ENCODE assay signal across 8 mouse cellular contexts in genomic region chr7:65644643-65645351, GRCm38 (mm10). TPM values are rescaled to one million over a fixed set of nuclear protein-coding genes. Genes with fewer than 3 reads are reported as not detected.
A peak's percentile ranks its signal among the peaks of the same experiment; 100 is the strongest.
DNase-seq lines count a peak whose midpoint lies in the region; ATAC-seq and TF ChIP-seq lines count a peak whose summit lies in the region.

Tarsl2 (plus strand) TSS chr7:65644898.

- no peaks in the 10 kb centered on the region for H3K36me3 ChIP-seq in ES-Bruce4 (ENCODE audit: control insufficient read depth, insufficient read depth, low read length, poor library complexity, severe bottlenecking)
- H3K36me3 ChIP-seq in forebrain, embryonic 13.5 days (ENCODE audit: poor library complexity, severe bottlenecking): peaks cover 20% of the 10 kb centered on the region
- peaks cover 6% of the 10 kb centered on the region for H3K36me3 ChIP-seq in liver, postnatal 0 days (replicated peaks; ENCODE audit: insufficient read depth, low read length)
- no peaks in the 10 kb centered on the region for H3K36me3 ChIP-seq in neural tube, embryonic 14.5 days (ENCODE audit: control insufficient read depth, insufficient read depth, low read length)

- peak within 1 kb of the TSS; percentile 69 for H3K4me2 ChIP-seq in forebrain, embryonic 13.5 days
- peak within 1 kb of the TSS; percentile 79 for H3K4me2 ChIP-seq in liver, postnatal 0 days (ENCODE audit: low read depth, low read length)
- peak within 1 kb of the TSS; percentile 64 for H3K4me2 ChIP-seq in neural tube, embryonic 14.5 days (ENCODE audit: low read depth, low read length)

- H3K9me3 ChIP-seq in ES-Bruce4 (replicated peaks; ENCODE audit: control insufficient read depth, insufficient read depth, low read length, poor library complexity, severe bottlenecking): no peaks in the 10 kb centered on the region
- 0 out of 2 replicates have a peak, but pooled peaks cover 3% of the 10 kb centered on the region for H3K9me3 ChIP-seq in forebrain, embryonic 13.5 days (replicated peaks)
- no peaks in the 10 kb centered on the region for H3K9me3 ChIP-seq in liver, postnatal 0 days (ENCODE audit: low read length)
- H3K9me3 ChIP-seq in neural tube, embryonic 14.5 days (ENCODE audit: control insufficient read depth, low read length): no peaks in the 10 kb centered on the region

- under 1% methylated on average over 64 of the region's 64 CpGs for WGBS in forebrain, embryonic 13.5 days
- WGBS in large intestine, adult 2 months: under 1% methylated on average over 64 of the region's 64 CpGs
- under 1% methylated on average over 53 of the region's 64 CpGs for WGBS in liver, postnatal 0 days (ENCODE audit: insufficient replicate concordance)
- WGBS in neural tube, embryonic 14.5 days: under 1% methylated on average over 64 of the region's 64 CpGs

- peak; percentile 94 to 95 for DNase-seq in heart, postnatal 10 days
- DNase-seq in large intestine, adult 2 months (ENCODE audit: low read depth, low spot score): peak; percentile 65
- DNase-seq in liver, postnatal 0 days: peak; percentile 100
- DNase-seq in testis, postnatal 10 days (ENCODE audit: low spot score): peak; percentile 98

- intact Hi-C loops in heart, postnatal 10 days (cut with DNase I): loop anchor here (5.0 kb wide), 1 partner anchor 327 kb away; no protein-coding TSS in a partner anchor

- peaks cover 2% of the 10 kb centered on the region; the same call in 1 of the 2 replicates for H3K27me3 ChIP-seq in ES-Bruce4 (ENCODE audit: control insufficient read depth, insufficient read depth, low read length, poor library complexity, severe bottlenecking)
- peaks cover 8% of the 10 kb centered on the region; the same call in 1 of the 2 replicates for H3K27me3 ChIP-seq in forebrain, embryonic 13.5 days
- 0 out of 2 replicates have a peak, but pooled peaks cover 6% of the 10 kb centered on the region for H3K27me3 ChIP-seq in liver, postnatal 0 days (ENCODE audit: insufficient read depth, low read length)
- H3K27me3 ChIP-seq in neural tube, embryonic 14.5 days (ENCODE audit: control insufficient read depth, insufficient read depth, low read length): no peaks in the 10 kb centered on the region

- H3K9ac ChIP-seq in ES-Bruce4 (ENCODE audit: low read depth, poor library complexity, severe bottlenecking): peak within 1 kb of the TSS; percentile 68
- peak within 1 kb of the TSS; percentile 78 for H3K9ac ChIP-seq in forebrain, embryonic 13.5 days
- peak within 1 kb of the TSS; percentile 70 for H3K9ac ChIP-seq in liver, postnatal 0 days (replicated peaks)
- H3K9ac ChIP-seq in neural tube, embryonic 14.5 days (replicated peaks; ENCODE audit: low read depth, low read length): peak within 1 kb of the TSS; percentile 65

- ATAC-seq in cerebellum, adult (ENCODE audit: insufficient number of reproducible peaks, low FRiP score, low TSS enrichment): peak; percentile 89
- ATAC-seq in forebrain, embryonic 13.5 days: peak; percentile 96
- peak; percentile 93 for ATAC-seq in liver, postnatal 0 days
- peak; percentile 96 for ATAC-seq in neural tube, embryonic 14.5 days (ENCODE audit: low read depth)

- TF ChIP-seq CTCF in ES-Bruce4 (IDR thresholded peaks at IDR 0.05; ENCODE audit: low read depth, low read length): no peak
- peak; percentile 49 for TF ChIP-seq CTCF in liver, postnatal 0 days (IDR thresholded peaks at IDR 0.05; ENCODE audit: low read depth)

- no peak within 1 kb of the TSS for H3K27ac ChIP-seq in ES-Bruce4 (ENCODE audit: insufficient read depth, low read length)
- H3K27ac ChIP-seq in forebrain, embryonic 13.5 days: peak within 1 kb of the TSS; percentile 82
- H3K27ac ChIP-seq in liver, postnatal 0 days (ENCODE audit: low read depth): peak within 1 kb of the TSS; percentile 77
- H3K27ac ChIP-seq in neural tube, embryonic 14.5 days (ENCODE audit: low read depth, low read length): peak within 1 kb of the TSS; percentile 85

- no peak for TF ChIP-seq POLR2A in ES-Bruce4 (IDR thresholded peaks at IDR 0.05; ENCODE audit: insufficient read depth, low read length)

- no peak for TF ChIP-seq EP300 in ES-Bruce4 (IDR thresholded peaks at IDR 0.05; ENCODE audit: insufficient read depth, low read depth, low read length)
- TF ChIP-seq EP300 in liver, postnatal 0 days (IDR thresholded peaks at IDR 0.05; ENCODE audit: low read depth): no peak

- H3K4me1 ChIP-seq in ES-Bruce4 (ENCODE audit: control insufficient read depth, insufficient read depth, low read length): no peaks in the 10 kb centered on the region
- H3K4me1 ChIP-seq in forebrain, embryonic 13.5 days: 0 out of 2 replicates have a peak, but pooled peaks cover 4% of the 10 kb centered on the region
- H3K4me1 ChIP-seq in liver, postnatal 0 days (ENCODE audit: insufficient read depth): peaks cover 9% of the 10 kb centered on the region
- H3K4me1 ChIP-seq in neural tube, embryonic 14.5 days (ENCODE audit: control insufficient read depth, insufficient read depth, low read length): 0 out of 2 replicates have a peak, but pooled peaks cover 2% of the 10 kb centered on the region

- H3K4me3 ChIP-seq in ES-Bruce4 (ENCODE audit: low read depth, low read length): peak within 1 kb of the TSS; percentile 71
- H3K4me3 ChIP-seq in forebrain, embryonic 13.5 days: peak within 1 kb of the TSS; percentile 63
- peak within 1 kb of the TSS; percentile 81 for H3K4me3 ChIP-seq in liver, postnatal 0 days (ENCODE audit: low read depth, low read length)
- H3K4me3 ChIP-seq in neural tube, embryonic 14.5 days (ENCODE audit: low read depth, low read length): peak within 1 kb of the TSS; percentile 65

RNA-seq across cellular contexts. Expression of gene Tarsl2, which starts in this region (rescaled TPM):
- polyA plus RNA-seq in ES-Bruce4 (2011; ENCODE audit: insufficient read depth, insufficient read length, low read depth, missing spikeins): 5.8 and 8.3 TPM in 2 replicates
- 11.1 and 11.6 TPM in 2 replicates for polyA plus RNA-seq in forebrain, embryonic 13.5 days (2015; fragmentation: Nextera tagmentation; extraction: Ambion mirVana)
- 10 to 100 TPM; 26.7 to 27.7 TPM for total RNA-seq in heart, postnatal 10 days (2021)
- polyA plus RNA-seq in large intestine, adult 2 months (2012; rRNA removed): 0.94 and 1.3 TPM in 2 replicates
- polyA plus RNA-seq in liver, postnatal 0 days (2015; fragmentation: Nextera tagmentation; extraction: Ambion mirVana): 5.7 and 5.9 TPM in 2 replicates
- 23.4 and 25.0 TPM in 2 replicates for polyA plus RNA-seq in neural tube, embryonic 14.5 days (2014; fragmentation: Nextera tagmentation; extraction: Ambion mirVana)
